Mouse (Mus musculus) G1E (cell line): ENCODE data around the gene Cpt2. TPM values are rescaled to one million over a fixed set of nuclear protein-coding genes. Genes with fewer than 3 reads are reported as not detected.

ENCODE experiments used
- ATAC-seq: 2 replicates; pipeline ENCODE4 v1.8.0; 2016; ENCODE audit warnings: mild to moderate bottlenecking; ENCODE audit not compliant: insufficient number of reproducible peaks, poor library complexity, low FRiP score, severe bottlenecking; ENCODE audit errors: extremely low read depth
- DNase-seq: peaks from one replicate; pipeline ENCODE4 v3.0.0; 2012; ENCODE audit warnings: low spot score
- H3K27me3 ChIP-seq: 2 replicates; pipeline ENCODE4 v1.6.1; 2012; ENCODE audit warnings: mild to moderate bottlenecking, low read length, inconsistent platforms; ENCODE audit not compliant: insufficient read depth
- H3K36me3 ChIP-seq: replicated peaks from 2 replicates; pipeline ENCODE3; 2012; ENCODE audit warnings: mild to moderate bottlenecking, inconsistent platforms
- H3K4me1 ChIP-seq: 2 replicates; pipeline ENCODE4 v1.6.1; 2012; ENCODE audit warnings: low read depth, low read length, inconsistent platforms, mixed read lengths; ENCODE audit not compliant: insufficient read depth
- H3K4me3 ChIP-seq: 2 replicates; pipeline ENCODE4 v1.5.1; 2012; ENCODE audit warnings: low read depth, mild to moderate bottlenecking, inconsistent platforms, low read length, moderate library complexity, mixed read lengths
- H3K9me3 ChIP-seq: replicated peaks from 2 replicates; pipeline ENCODE4 v1.6.1; 2012; ENCODE audit warnings: inconsistent platforms
- CTCF ChIP-seq: IDR thresholded peaks from 2 replicates; pipeline ENCODE4 v1.5.1; 2012; ENCODE audit warnings: low read depth, low read length, inconsistent platforms, mixed read lengths
- GATA1 ChIP-seq: IDR thresholded peaks from 2 replicates; pipeline ENCODE4 v1.6.1; 2012; ENCODE audit warnings: borderline replicate concordance, low read length, inconsistent platforms, mixed read lengths
- GATA2 ChIP-seq: IDR thresholded peaks from 2 replicates; pipeline ENCODE4 v1.6.1; 2012; ENCODE audit warnings: low read depth, low read length, inconsistent platforms, borderline replicate concordance
- POLR2AphosphoS5 ChIP-seq: IDR thresholded peaks from 2 replicates; pipeline ENCODE4 v1.6.1; 2012; ENCODE audit warnings: low read depth, low read length, inconsistent platforms; ENCODE audit not compliant: insufficient replicate concordance
- TAL1 ChIP-seq: conservative IDR thresholded peaks from 2 replicates; pipeline ENCODE4 v1.6.1; 2012; ENCODE audit warnings: low read depth, low read length, inconsistent platforms, mixed read lengths
- polyA plus RNA-seq: library from polyadenylated mRNA; stranded (reverse); fragments of >175 nt; gene quantifications from 2 replicates; pipeline ENCODE4 v1.2.3, GENCODE M21; 2012
- total RNA-seq, 2 experiments: library from RNA; stranded (forward) in 1 of 2; stranded (reverse) in 1 of 2; fragments of 200-1000 nt in 1 of 2; fragments of >200 nt in 1 of 2; fragmentation: Nextera tagmentation in 1 of 2; gene quantifications; 2 replicates each; pipeline ENCODE4 v1.2.3; 2014 to 2017

Gene Cpt2
- total and polyA plus RNA-seq, 3 experiments = 31.8 to 75.4 (median 33.5) TPM

- Histone ChIP-seq H3K27me3 (peaks cover 20% of the 10 kb centered on the region), H3K4me1 (peaks cover 7% of the 10 kb centered on the region), H3K4me3 (no peak overlapping the region), H3K9me3 (no peaks in the 10 kb centered on the region), H3K36me3 (no peaks in the 10 kb centered on the region)
- ATAC-seq (no peak), DNase-seq (no peak)
- no peak for TF ChIP-seq GATA2
- TF ChIP-seq CTCF = no peak
- TF ChIP-seq GATA1 = no peak
These were observed 38.8 kb upstream of the Cpt2 start for GRCm38 (mm10) chr4:107962044-107962732.

- H3K4me1 ChIP-seq = no peaks in the 10 kb centered on the region
- TF ChIP-seq GATA2 (no peak), GATA1 (no peak), POLR2AphosphoS5 (no peak), CTCF (no peak), TAL1 (no peak)
- H3K36me3 ChIP-seq = no peaks in the 10 kb centered on the region
- no peak overlapping the region for H3K4me3 ChIP-seq
- H3K27me3 ChIP-seq = peaks cover 24% of the 10 kb centered on the region
- ATAC-seq = no peak
- H3K9me3 ChIP-seq = no peaks in the 10 kb centered on the region
- DNase-seq = no peak
These were observed 35.1 kb upstream of the Cpt2 start for GRCm38 (mm10) chr4:107958487-107958886.

GRCm38 (mm10) chr4:107955691-107956090, 32.3 kb upstream of the Cpt2 start:
- H3K4me3 ChIP-seq = no peak overlapping the region
- peaks cover 14% of the 10 kb centered on the region for H3K27me3 ChIP-seq
- no peaks in the 10 kb centered on the region for H3K9me3 ChIP-seq
- H3K36me3 ChIP-seq = no peaks in the 10 kb centered on the region
- no peaks in the 10 kb centered on the region for H3K4me1 ChIP-seq
- TF ChIP-seq POLR2AphosphoS5 = no peak
- DNase-seq (no peak), ATAC-seq (no peak)

- DNase-seq = no peak
- no peaks in the 10 kb centered on the region for H3K4me1 ChIP-seq
- H3K27me3 ChIP-seq = peaks cover 12% of the 10 kb centered on the region
- no peaks in the 10 kb centered on the region for H3K9me3 ChIP-seq
- no peak for ATAC-seq
- H3K4me3 ChIP-seq = no peak overlapping the region
- no peak for TF ChIP-seq GATA1
- no peak for TF ChIP-seq POLR2AphosphoS5
- TF ChIP-seq TAL1 = no peak
- TF ChIP-seq CTCF = no peak
- TF ChIP-seq GATA2 = no peak
- no peaks in the 10 kb centered on the region for H3K36me3 ChIP-seq
These were observed 29.4 kb upstream of the Cpt2 start for GRCm38 (mm10) chr4:107952845-107953244.

- TF ChIP-seq CTCF (no peak), POLR2AphosphoS5 (no peak), TAL1 (no peak), GATA1 (no peak), GATA2 (no peak)
- no peaks in the 10 kb centered on the region for H3K9me3 ChIP-seq
- no peaks in the 10 kb centered on the region for H3K36me3 ChIP-seq
- H3K27me3 ChIP-seq = peaks cover 17% of the 10 kb centered on the region
- H3K4me1 ChIP-seq = no peaks in the 10 kb centered on the region
- no peak for DNase-seq
- no peak overlapping the region for H3K4me3 ChIP-seq
- no peak for ATAC-seq
These were observed 26.5 kb upstream of the Cpt2 start for GRCm38 (mm10) chr4:107949918-107950317.

- no peaks in the 10 kb centered on the region for H3K36me3 ChIP-seq
- H3K9me3 ChIP-seq = no peaks in the 10 kb centered on the region
- ATAC-seq (no peak), DNase-seq (no peak)
- no peak overlapping the region for H3K4me3 ChIP-seq
- TF ChIP-seq POLR2AphosphoS5 (no peak), CTCF (no peak), GATA2 (no peak), TAL1 (no peak), GATA1 (no peak)
- peaks cover 23% of the 10 kb centered on the region for H3K27me3 ChIP-seq
- H3K4me1 ChIP-seq = no peaks in the 10 kb centered on the region
These were observed 20.7 kb upstream of the Cpt2 start for GRCm38 (mm10) chr4:107944141-107944540.
